Mouse (Mus musculus) C2C12 (cell line): ENCODE measurements around the gene Idua.

ENCODE experiments used
- CTCF ChIP-seq: IDR thresholded peaks from one replicate; pipeline ENCODE4 v1.5.1; 2011; ENCODE audit not compliant: control insufficient read depth, insufficient read depth, insufficient read length
- MYOD1 ChIP-seq: IDR thresholded peaks from one replicate; pipeline ENCODE4 v1.6.1; 2011; ENCODE audit warnings: low read depth; ENCODE audit not compliant: control insufficient read depth, insufficient read length
- USF1 ChIP-seq: IDR thresholded peaks from one replicate; pipeline ENCODE4 v1.6.1; 2011; ENCODE audit warnings: low read depth, mild to moderate bottlenecking, control low read depth, moderate library complexity

GRCm38 (mm10) chr5:108667370-108667769 lies 7.2 kb downstream of the Idua start:
- TF ChIP-seq USF1 = no peak
- TF ChIP-seq CTCF = no peak
- TF ChIP-seq MYOD1 = no peak
